Mouse (Mus musculus) liver, postnatal 0 days (tissue): ENCODE measurements around the gene Thsd7a.

ENCODE experiments used
- CTCF ChIP-seq: sonication (generic); IDR thresholded peaks from 2 replicates; pipeline ENCODE4 v1.5.1; 2016; ENCODE audit warnings: antibody characterized with exemption, low read depth
- EP300 ChIP-seq: IDR thresholded peaks from 2 replicates; pipeline ENCODE4 v1.6.1; 2016; ENCODE audit warnings: antibody characterized with exemption, low read depth, mild to moderate bottlenecking

DNA sequence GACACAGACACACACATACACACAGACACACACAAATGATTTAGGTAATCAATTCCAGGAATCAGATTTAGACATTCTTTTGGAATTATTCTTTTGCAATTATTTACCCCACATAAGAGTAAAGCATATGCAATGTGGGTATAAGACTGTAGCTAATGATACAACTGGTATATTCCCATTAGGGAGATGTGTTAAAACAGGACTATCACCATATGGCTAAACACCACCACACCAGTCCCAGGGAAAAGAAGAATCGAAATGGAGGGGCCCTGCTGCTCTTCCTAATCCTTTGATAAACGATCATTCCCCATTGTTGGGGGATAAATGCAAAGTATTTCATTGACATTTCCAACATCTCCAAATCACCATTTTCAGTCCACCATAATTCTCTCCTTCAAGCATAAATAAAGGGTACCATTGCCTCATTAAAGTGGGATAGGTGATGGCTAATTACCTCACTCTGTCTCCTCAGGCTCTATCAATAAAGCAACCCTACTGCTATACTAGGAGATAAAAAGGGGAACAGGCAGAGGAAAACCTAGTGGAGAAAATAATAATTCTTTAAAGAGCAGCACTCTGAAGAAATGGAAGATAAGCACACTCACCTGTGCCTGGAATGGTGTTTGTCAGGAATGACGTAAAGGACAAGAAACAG is 400.0 kb downstream of the Thsd7a start:
- TF ChIP-seq EP300 (no peak), CTCF (no peak)
